Mouse (Mus musculus) common myeloid progenitor, adult 5-6 weeks (primary cell): Measurements from ENCODE around the gene Pate4. TPM values are rescaled to one million over a fixed set of nuclear protein-coding genes. Genes with fewer than 3 reads are reported as not detected.
"Not testable (repeated sequence)": the region's sequence is repeated elsewhere in the genome, so short reads cannot be mapped to it uniquely, and the experiment has no call there.

Source experiments
- ATAC-seq: replicated peaks from 2 replicates; pipeline ENCODE4 v1.8.0; 2016; ENCODE audit warnings: low read depth, mild to moderate bottlenecking, moderate TSS enrichment, inconsistent platforms; ENCODE audit not compliant: poor library complexity, severe bottlenecking
- total RNA-seq: library from RNA; stranded (forward); fragments of 200-1000, 187-1606 nt; gene quantifications from 2 replicates; pipeline ENCODE4 v1.2.3, GENCODE M21; 2017

Pate4 gene
- not detected in 2 replicates for total RNA-seq

DNA sequence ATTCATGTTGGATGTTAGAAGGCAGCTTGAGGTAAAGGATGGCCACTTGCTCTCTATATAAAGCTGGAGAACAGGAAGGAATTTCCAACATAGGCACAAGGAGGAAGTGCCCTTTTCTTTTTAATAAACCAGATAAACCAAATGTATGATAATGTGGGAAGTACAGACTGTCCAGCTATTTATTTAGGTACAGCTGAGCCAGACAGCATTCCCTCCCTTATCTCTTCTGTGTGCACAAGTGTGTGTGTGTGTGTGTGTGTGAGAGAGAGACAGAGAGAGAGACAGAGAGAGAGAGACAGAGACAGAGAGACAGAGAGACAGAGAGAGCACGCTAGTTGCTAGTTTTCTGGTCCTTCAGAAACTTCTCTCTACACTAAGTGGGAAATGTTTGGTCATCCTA lies at the start of gene Pate4:
Gene Pate4, minus strand, starts transcription at position 101 of the 400 bp plus-strand sequence.
- ATAC-seq: no peak

DNA sequence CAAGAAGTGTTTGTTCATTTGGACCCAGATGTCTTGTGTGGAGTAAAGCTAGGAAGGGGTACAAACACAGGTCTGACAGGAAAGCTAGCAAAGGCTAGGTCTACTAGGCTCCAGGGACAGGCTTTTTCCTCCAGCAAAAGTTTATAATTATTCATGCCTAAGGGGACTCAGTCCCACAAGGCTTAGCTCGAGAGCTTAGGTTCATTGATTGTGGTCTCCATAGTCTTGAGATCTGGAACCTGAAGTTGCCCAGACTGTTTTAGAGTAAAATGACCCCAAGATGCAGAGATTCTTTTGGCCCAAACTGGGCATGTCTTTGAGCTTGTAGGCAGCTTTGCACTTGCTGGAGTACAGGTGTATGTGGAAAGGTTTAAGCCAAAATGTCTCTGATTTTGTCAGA lies 36.4 kb upstream of the Pate4 start, which contains the start of gene Pate3:
Gene Pate3, minus strand, starts transcription at position 101 of the 400 bp plus-strand sequence.
- no peak for ATAC-seq

GRCm38 (mm10) chr9:35632981-35633380 lies 21.2 kb upstream of the Pate4 start:
- no peak for ATAC-seq

DNA sequence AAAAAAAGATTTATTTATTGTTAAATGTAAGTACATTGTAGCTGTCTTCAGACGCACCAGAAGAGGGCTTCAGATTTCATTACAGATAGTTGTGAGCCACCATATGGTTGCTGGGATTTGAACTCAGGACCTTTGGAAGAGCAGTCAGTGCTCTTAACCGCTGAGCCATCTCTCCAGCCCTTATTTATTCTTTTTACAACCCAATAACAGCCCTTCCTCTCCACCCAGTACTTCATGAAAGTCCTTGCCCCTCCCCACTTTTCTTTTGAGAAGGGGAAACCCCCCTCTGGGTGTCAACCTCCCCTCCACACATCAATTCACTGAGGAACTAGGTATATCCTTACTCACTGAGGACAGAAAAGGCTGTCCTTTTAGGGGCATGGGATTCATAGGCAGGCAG lies 5.0 kb upstream of the Pate4 start:
- ATAC-seq: not testable (repeated sequence)

DNA sequence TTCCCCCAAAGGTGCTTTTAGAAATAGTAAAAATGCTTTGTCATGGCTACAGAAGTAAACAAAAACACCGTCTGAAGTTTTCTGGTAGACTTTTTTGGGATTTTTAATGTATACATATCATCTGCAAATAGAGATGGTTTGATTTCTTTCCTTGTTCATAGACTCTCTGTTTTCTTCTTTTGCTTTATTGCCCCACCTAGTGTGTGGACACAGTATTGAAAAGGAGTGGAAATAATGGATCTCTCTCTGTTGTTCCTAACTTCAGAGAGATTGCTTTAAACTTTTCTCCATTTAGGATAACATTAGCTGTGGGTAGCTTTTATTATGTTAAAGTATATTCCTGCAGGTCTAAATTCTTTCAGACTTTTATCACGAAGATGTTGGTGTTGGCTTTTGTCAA lies 2.3 kb upstream of the Pate4 start:
- no peak for ATAC-seq

DNA sequence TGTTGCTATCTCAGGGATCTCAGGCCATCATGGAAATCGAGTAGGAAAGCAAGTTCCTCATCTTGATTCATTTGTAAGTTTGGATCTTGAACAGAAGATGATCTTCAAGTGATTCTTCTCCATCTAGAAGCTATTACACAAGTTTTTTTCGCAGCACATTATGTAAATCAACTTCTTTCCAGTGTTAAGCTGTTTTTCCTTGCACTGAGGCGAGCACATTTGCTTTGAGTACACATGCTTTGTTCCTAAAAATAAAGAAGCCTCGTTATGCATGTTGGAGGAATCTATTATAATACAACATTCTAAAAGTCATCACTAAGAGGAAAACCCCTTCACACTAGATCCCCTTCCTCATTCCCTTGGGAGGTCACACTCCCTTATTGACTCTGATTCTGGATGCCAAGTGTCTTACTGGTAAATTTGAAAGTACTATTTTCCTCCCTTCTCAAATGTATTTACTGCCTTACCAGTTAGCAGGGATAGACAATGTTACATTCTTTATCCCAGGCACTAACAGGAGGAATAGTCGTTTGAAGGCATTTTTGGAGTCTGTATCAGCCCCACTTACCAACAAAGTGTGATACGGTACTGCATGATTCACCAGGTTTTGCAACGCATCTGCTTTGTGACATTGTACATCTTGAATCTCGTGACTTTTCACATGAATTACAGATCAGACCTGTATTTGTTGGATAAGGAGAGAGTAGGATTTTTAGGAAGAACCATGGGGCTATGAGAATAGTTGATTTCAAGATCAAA lies 3.9 kb downstream of the Pate4 start:
- no peak for ATAC-seq

- peak; percentile 73 for ATAC-seq
Observed at GRCm38 (mm10) chr9:35592903-35593302, 18.8 kb downstream of the Pate4 start.

DNA sequence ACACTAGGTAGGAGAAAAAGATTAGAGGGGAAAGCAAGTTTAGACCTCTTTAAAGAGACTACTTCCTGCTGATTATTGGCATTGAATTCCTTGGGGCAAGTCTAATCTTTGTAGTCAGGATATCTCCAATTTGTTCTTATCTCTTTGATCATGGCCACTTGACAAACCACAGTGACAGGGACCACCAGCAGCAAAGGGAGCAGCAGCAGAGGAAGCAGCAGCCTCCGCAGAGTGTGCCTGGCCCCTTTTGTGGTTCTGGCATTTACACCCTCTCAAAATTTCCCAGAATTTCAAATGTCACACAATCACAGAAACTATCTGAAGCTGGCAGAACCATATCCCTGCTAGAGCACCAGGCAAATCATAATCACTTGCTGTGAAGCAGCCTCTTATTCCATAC lies 24.1 kb downstream of the Pate4 start:
- peak; percentile 62 for ATAC-seq

GRCm38 (mm10) chr9:35574416-35574815 lies 37.3 kb downstream of the Pate4 start:
- no peak for ATAC-seq

GRCm38 (mm10) chr9:35570663-35571062 lies 41.1 kb downstream of the Pate4 start:
- ATAC-seq: no peak

- peak; percentile 95 for ATAC-seq
Observed at GRCm38 (mm10) chr9:35569571-35570534, 41.9 kb downstream of the Pate4 start, which contains the start of the genes Pate2 and Hyls1. Pate2 (plus strand) TSS chr9:35570284. Hyls1 (minus strand) TSS chr9:35570398.

- ATAC-seq: no peak
Observed at GRCm38 (mm10) chr9:35567995-35568394, 43.7 kb downstream of the Pate4 start.

GRCm38 (mm10) chr9:35564536-35565240 lies 47.1 kb downstream of the Pate4 start:
- ATAC-seq: no peak

DNA sequence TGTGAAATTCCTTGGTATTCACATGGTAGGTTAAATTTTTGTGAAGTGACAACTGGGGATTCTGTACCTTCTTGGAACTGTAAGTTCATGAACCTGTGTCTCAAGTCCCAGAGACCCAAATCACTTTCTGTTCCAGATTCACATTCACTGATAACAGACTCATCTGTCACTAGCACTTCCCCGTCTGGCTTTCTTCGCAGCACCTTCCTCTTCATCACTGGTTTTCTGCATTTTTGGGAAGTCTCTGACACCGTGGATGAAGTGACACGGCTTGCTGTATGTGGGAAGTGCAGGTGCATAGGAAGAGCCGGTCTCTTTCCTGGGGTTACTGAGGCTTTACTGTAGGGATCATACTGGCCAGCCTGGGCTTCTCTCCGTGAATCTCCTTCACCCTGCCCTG lies 50.2 kb downstream of the Pate4 start:
- ATAC-seq: no peak

GRCm38 (mm10) chr9:35561076-35561475 lies 50.7 kb downstream of the Pate4 start:
- ATAC-seq: no peak

GRCm38 (mm10) chr9:35559009-35559890 lies 52.5 kb downstream of the Pate4 start:
- ATAC-seq: peak; percentile 95

GRCm38 (mm10) chr9:35558257-35559008 lies 53.3 kb downstream of the Pate4 start, which contains the start of the genes Ddx25 and Pus3:
Ddx25 (minus strand) TSS chr9:35558528.
Pus3 (plus strand) TSS chr9:35558595.
- ATAC-seq: peak; percentile 6; the same call in 1 of the 2 replicates
